Mouse (Mus musculus): ENCODE results near the gene Fam155a. TPM values are rescaled to one million over a fixed set of nuclear protein-coding genes. Genes with fewer than 3 reads are reported as not detected.

Fam155a gene
- polyA plus RNA-seq, 2 experiments, result 0.04 to 0.10 TPM

DNA sequence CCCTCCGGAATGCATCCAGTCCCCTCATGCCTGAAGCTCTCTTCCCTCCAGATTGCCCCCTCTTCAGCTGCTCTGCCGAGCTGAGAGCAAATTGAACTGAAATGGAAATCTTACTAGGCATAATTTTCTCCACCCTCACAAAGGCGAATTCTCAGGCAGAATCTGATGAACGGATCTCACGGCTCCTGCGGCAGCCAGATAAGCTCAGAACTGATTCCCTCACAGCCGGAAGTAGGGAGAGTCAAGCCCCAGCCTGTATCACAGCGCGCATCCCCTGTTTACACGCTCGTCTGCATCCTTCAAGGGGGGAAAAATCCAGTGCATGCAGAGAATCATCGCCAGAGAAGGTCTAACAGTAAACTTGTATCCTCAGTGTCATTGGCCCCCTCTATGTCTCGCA, 612.3 kb downstream of the Fam155a start:
- ATAC-seq (ENCODE audit: insufficient read depth), result no peak

DNA sequence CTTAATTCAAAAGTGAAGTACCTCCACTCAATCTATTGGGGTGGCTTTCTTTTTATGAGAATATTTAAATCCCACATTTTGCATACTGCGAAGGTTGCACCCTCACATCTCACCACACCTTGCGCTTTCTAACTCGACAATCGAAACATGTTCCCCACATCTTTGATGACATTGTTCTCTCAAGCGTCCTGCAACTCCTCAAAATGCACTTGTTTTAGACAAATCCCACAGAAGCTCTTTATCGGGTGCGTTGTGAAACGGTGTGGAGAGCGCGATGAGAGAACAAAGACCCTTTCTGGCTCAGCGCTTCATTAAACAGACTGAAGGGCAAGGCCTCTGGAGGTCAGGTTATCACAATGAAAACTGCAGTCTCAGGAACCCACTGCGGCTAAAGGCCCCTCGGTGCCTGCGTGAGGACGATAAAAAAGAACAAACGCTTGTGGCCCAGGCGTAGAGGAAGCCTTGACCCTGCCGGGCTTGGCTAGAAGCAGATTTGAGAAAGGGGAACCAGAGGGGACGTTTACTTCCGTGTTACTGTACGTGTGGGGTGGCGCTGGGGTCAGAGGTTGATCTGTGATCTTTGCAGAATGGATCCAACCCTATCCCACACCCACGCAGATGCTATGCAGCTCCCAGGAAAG, 613.7 kb downstream of the Fam155a start:
- no peak overlapping the region for H3K4me3 ChIP-seq (ENCODE audit: insufficient read depth in 1 of 2, low read depth in 2 of 2, low read length in 2 of 2)
- H3K27ac ChIP-seq, result no peak overlapping the region
- H3K9me3 ChIP-seq (ENCODE audit: control insufficient read depth, low read length), result no peaks in the 10 kb centered on the region
- no peak overlapping the region for H3K4me2 ChIP-seq (ENCODE audit: low read depth)
- TF ChIP-seq CTCF (IDR thresholded peaks at IDR 0.05; ENCODE audit: low read depth) (no peak), EP300 (IDR thresholded peaks at IDR 0.05; ENCODE audit: low read depth) (no peak)
- DNase-seq (ENCODE audit: low read depth in 3 of 3, low spot score in 3 of 3) (no peak), ATAC-seq (ENCODE audit: insufficient read depth) (no peak; the same call in 1 of the 2 replicates)
- H3K4me1 ChIP-seq (replicated peaks; ENCODE audit: control insufficient read depth in 2 of 2, insufficient read depth in 2 of 2, low read length in 1 of 2), result peaks cover 0 to 9% of the 10 kb centered on the region in 2 experiments; a peak in 2 of 4 replicates
- H3K9ac ChIP-seq (replicated peaks), result no peak overlapping the region
- H3K36me3 ChIP-seq (replicated peaks; ENCODE audit: control insufficient read depth, insufficient read depth, low read depth), result no peaks in the 10 kb centered on the region
- WGBS (ENCODE audit: insufficient replicate concordance), result 9% methylated on average over 23 of the region's 23 CpGs
- H3K27me3 ChIP-seq (ENCODE audit: control insufficient read depth, insufficient read depth, low read length), result no peaks in the 10 kb centered on the region

More for the DNA sequence above, 612.3 kb downstream of the Fam155a start:
- no peak for DNase-seq (ENCODE audit: low read depth in 3 of 3, low spot score in 3 of 3)
- Histone ChIP-seq H3K4me3 (ENCODE audit: insufficient read depth in 1 of 2, low read depth in 2 of 2, low read length in 2 of 2) (no peak overlapping the region), H3K4me2 (ENCODE audit: low read depth) (no peak overlapping the region), H3K27me3 (ENCODE audit: control insufficient read depth, insufficient read depth, low read length) (no peaks in the 10 kb centered on the region), H3K36me3 (replicated peaks; ENCODE audit: control insufficient read depth, insufficient read depth, low read depth) (no peaks in the 10 kb centered on the region), H3K4me1 (replicated peaks; ENCODE audit: control insufficient read depth in 2 of 2, insufficient read depth in 2 of 2, low read length in 1 of 2) (peaks cover 0 to 6% of the 10 kb centered on the region in 2 experiments; a peak in 2 of 4 replicates), H3K9ac (replicated peaks) (no peak overlapping the region), H3K27ac (no peak overlapping the region), H3K9me3 (ENCODE audit: control insufficient read depth, low read length) (no peaks in the 10 kb centered on the region)
- TF ChIP-seq CTCF (IDR thresholded peaks at IDR 0.05; ENCODE audit: low read depth) (no peak), EP300 (IDR thresholded peaks at IDR 0.05; ENCODE audit: low read depth) (no peak)
- 31% methylated on average over 13 of the region's 13 CpGs for WGBS (ENCODE audit: insufficient replicate concordance)

Small RNAs within 50 kb of the gene (microRNA-seq; reads per million reads assigned to microRNA genes)
- gene Gm47312, result not detected

Other genes with a start within 250 kb of the Fam155a start
- gene Gm10217, start 93.1 kb upstream of the Fam155a start, polyA plus RNA-seq (2012; rRNA removed), result not detected in 2 replicates
- gene Gm10217, start 93.1 kb upstream of the Fam155a start, polyA plus RNA-seq (2014; fragmentation: Nextera tagmentation; extraction: Ambion mirVana), result not detected in 2 replicates
- gene Lig4, start 206.5 kb upstream of the Fam155a start, polyA plus RNA-seq (2012; rRNA removed), result 0.45 and 0.83 TPM in 2 replicates
- gene Lig4, start 206.5 kb upstream of the Fam155a start, polyA plus RNA-seq (2014; fragmentation: Nextera tagmentation; extraction: Ambion mirVana), result 0.94 and 1.0 TPM in 2 replicates
- gene Abhd13, start 206.5 kb upstream of the Fam155a start, polyA plus RNA-seq (2012; rRNA removed), result 2.1 and 2.7 TPM in 2 replicates
- 5.1 and 5.3 TPM in 2 replicates for gene Abhd13, start 206.5 kb upstream of the Fam155a start, polyA plus RNA-seq (2014; fragmentation: Nextera tagmentation; extraction: Ambion mirVana)
- 0.17 and 0.21 TPM in 2 replicates for gene Tnfsf13b, start 235.3 kb upstream of the Fam155a start, polyA plus RNA-seq (2012; rRNA removed)
- 0.15 TPM in 1 of 2 replicates, not detected in the other for gene Tnfsf13b, start 235.3 kb upstream of the Fam155a start, polyA plus RNA-seq (2014; fragmentation: Nextera tagmentation; extraction: Ambion mirVana)